Mouse (Mus musculus) neural tube, embryonic 11.5 days (tissue): Measurements from ENCODE around the gene Slc37a4. TPM values are rescaled to one million over a fixed set of nuclear protein-coding genes. Genes with fewer than 3 reads are reported as not detected.

Experiments
- ATAC-seq: fragments of 200-750 bp; cut with Nextera tagmentation; 2 replicates; pipeline ENCODE4 v1.8.0; 2017; ENCODE audit warnings: moderate number of reproducible peaks, mild to moderate bottlenecking, moderate TSS enrichment, moderate library complexity; ENCODE audit not compliant: insufficient read depth, low FRiP score, low TSS enrichment
- DNase-seq: peaks from one replicate; pipeline ENCODE4 v3.0.0-alpha.2; 2015; ENCODE audit warnings: low spot score
- H3K27ac ChIP-seq: fragments of 300-500 bp; sonication (generic); 2 replicates; pipeline ENCODE4 v1.5.1; 2014; ENCODE audit warnings: low read depth, mild to moderate bottlenecking, low read length
- H3K27me3 ChIP-seq: fragments of 300-500 bp; sonication (generic); 2 replicates; pipeline ENCODE4 v1.6.1; 2014; ENCODE audit warnings: mild to moderate bottlenecking, low read length, mixed read lengths; ENCODE audit not compliant: control insufficient read depth, insufficient read depth
- H3K36me3 ChIP-seq: fragments of 300-500 bp; sonication (generic); 2 replicates; pipeline ENCODE4 v1.6.1; 2014; ENCODE audit warnings: mild to moderate bottlenecking, low read length, moderate library complexity, mixed read lengths; ENCODE audit not compliant: control insufficient read depth, insufficient read depth
- H3K4me1 ChIP-seq: fragments of 300-500 bp; sonication (generic); 2 replicates; pipeline ENCODE4 v1.6.1; 2014; ENCODE audit warnings: low read length, mixed read lengths; ENCODE audit not compliant: control insufficient read depth, insufficient read depth
- H3K4me2 ChIP-seq: fragments of 300-500 bp; sonication (generic); 2 replicates; pipeline ENCODE4 v1.6.1; 2014; ENCODE audit warnings: low read depth, mild to moderate bottlenecking, moderate library complexity
- H3K4me3 ChIP-seq: fragments of 300-500 bp; sonication (generic); 2 replicates; pipeline ENCODE4 v1.5.1; 2014; ENCODE audit warnings: low read depth, low read length
- H3K9ac ChIP-seq: fragments of 300-500 bp; sonication (generic); 2 replicates; pipeline ENCODE4 v1.6.1; 2014; ENCODE audit warnings: mild to moderate bottlenecking, low read length
- H3K9me3 ChIP-seq: fragments of 300-500 bp; sonication (generic); 2 replicates; pipeline ENCODE4 v1.6.1; 2016; ENCODE audit warnings: low read length; ENCODE audit not compliant: control insufficient read depth
- WGBS: fragments of 180-500 bp; shearing (Covaris S2); extraction: QIAGEN DNeasy Blood & Tissue Kit; methylation state at CpG from one replicate; pipeline ENCODE4 v1.1.7; 2014; 5-methylcytosine and 5-hydroxymethylcytosine counted together
- polyA plus RNA-seq: library from polyadenylated mRNA; unstranded; fragments of >200 nt; fragmentation: Nextera tagmentation; extraction: Ambion mirVana; gene quantifications from 2 replicates; pipeline ENCODE4 v1.2.1, GENCODE M21; 2014

Slc37a4 gene
- polyA plus RNA-seq, 1 experiment from 2014 or later: 31.8 TPM

GRCm38 (mm10) chr9:44379862-44380261 is 16.8 kb upstream of the Slc37a4 start:
- H3K36me3 ChIP-seq: peaks cover 28% of the 10 kb centered on the region
- ATAC-seq: peak; percentile 31
- peaks cover 12% of the 10 kb centered on the region for H3K4me1 ChIP-seq
- peak overlapping the region; percentile 69 for H3K4me3 ChIP-seq
- H3K9me3 ChIP-seq: no peaks in the 10 kb centered on the region
- H3K27ac ChIP-seq: peak overlapping the region; percentile 58
- no peaks in the 10 kb centered on the region for H3K27me3 ChIP-seq
- peak overlapping the region; percentile 85 for H3K9ac ChIP-seq
- peak overlapping the region; percentile 89 for H3K4me2 ChIP-seq
- DNase-seq: no peak
- WGBS: 11% methylated on average over 15 of the region's 15 CpGs

DNA sequence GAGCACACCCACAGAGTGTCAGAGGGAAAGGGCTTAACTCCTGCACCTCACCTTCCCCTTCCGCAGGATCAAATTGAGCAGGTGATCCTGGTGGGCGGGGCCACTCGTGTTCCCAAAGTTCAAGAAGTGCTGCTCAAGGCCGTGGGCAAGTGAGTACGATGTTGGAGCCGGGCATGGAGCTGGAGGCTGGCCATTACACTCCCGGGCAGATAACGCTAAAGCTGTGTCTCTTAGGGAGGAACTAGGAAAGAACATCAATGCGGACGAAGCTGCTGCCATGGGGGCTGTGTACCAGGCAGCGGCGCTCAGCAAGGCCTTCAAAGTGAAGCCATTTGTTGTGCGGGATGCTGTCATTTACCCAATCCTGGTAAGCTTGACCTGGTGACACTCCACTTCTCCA is 12.1 kb upstream of the Slc37a4 start:
- ATAC-seq (no peak), DNase-seq (no peak)
- H3K27ac ChIP-seq: no peak overlapping the region
- H3K4me1 ChIP-seq: peaks cover 9% of the 10 kb centered on the region
- no peak overlapping the region for H3K9ac ChIP-seq
- H3K36me3 ChIP-seq: peaks cover 49% of the 10 kb centered on the region
- no peaks in the 10 kb centered on the region for H3K27me3 ChIP-seq
- H3K4me2 ChIP-seq: no peak overlapping the region
- WGBS: 92% methylated on average over 13 of the region's 13 CpGs
- H3K9me3 ChIP-seq: no peaks in the 10 kb centered on the region
- no peak overlapping the region for H3K4me3 ChIP-seq

DNA sequence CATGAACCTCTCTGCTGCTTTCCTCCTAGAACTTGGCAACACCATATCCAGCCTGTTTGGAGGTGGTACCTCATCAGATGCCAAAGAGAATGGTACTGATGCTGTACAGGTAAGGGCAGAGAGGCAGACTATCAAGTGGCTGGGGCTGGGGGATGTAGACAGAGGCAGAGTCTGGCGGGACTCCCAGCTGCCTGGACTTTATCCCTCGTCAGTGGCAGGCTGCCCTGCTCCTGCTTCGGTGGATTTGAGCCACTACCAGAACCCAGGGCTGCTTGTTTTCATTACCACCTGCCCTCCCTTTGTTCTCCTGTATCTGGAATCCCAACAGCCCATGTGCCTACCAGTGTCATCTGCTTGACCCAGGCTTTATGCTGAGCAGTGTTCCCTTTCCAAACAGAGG is 9.4 kb upstream of the Slc37a4 start:
- ATAC-seq: no peak
- no peak overlapping the region for H3K27ac ChIP-seq
- no peaks in the 10 kb centered on the region for H3K4me1 ChIP-seq
- no peaks in the 10 kb centered on the region for H3K27me3 ChIP-seq
- H3K9ac ChIP-seq: no peak overlapping the region
- H3K4me3 ChIP-seq: no peak overlapping the region
- no peak for DNase-seq
- no peaks in the 10 kb centered on the region for H3K9me3 ChIP-seq
- WGBS: 89% methylated on average over 3 of the region's 3 CpGs
- no peak overlapping the region for H3K4me2 ChIP-seq
- H3K36me3 ChIP-seq: peaks cover 46% of the 10 kb centered on the region

- Histone ChIP-seq H3K4me2 (no peak overlapping the region), H3K9me3 (no peaks in the 10 kb centered on the region), H3K4me3 (no peak overlapping the region), H3K27ac (no peak overlapping the region), H3K4me1 (no peaks in the 10 kb centered on the region), H3K27me3 (no peaks in the 10 kb centered on the region), H3K36me3 (peaks cover 32% of the 10 kb centered on the region), H3K9ac (no peak overlapping the region)
- DNase-seq (peak; percentile 45), ATAC-seq (no peak)
- 66% methylated on average over 8 of the region's 8 CpGs for WGBS
Observed at GRCm38 (mm10) chr9:44389273-44389672, 7.4 kb upstream of the Slc37a4 start.

DNA sequence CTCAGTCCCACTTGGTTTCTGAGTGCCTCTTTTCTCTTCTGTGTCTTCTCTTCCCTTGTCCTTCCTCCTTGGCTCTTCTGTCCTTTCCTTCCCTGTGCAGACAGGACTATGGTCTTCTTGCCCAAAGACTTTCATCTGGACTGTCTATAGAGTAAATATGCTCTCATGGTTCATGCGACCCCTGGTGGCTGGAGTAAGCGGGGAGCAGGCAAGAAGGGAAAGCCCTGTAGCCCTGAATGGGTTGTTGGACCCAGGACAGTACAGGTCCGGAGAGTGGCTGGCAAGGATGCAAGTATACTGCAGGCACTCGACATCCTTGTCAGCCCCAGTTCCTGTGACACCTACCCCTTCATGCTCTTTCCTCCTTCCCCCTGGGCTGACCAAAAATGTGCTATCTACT is 5.2 kb upstream of the Slc37a4 start:
- Histone ChIP-seq H3K9ac (no peak overlapping the region), H3K4me2 (no peak overlapping the region), H3K4me3 (no peak overlapping the region), H3K27ac (no peak overlapping the region), H3K4me1 (no peaks in the 10 kb centered on the region), H3K9me3 (no peaks in the 10 kb centered on the region), H3K27me3 (no peaks in the 10 kb centered on the region), H3K36me3 (peaks cover 18% of the 10 kb centered on the region)
- ATAC-seq: 0 out of 2 replicates have a peak, but pooled peaks have one; percentile 48
- WGBS: 45% methylated on average over 4 of the region's 4 CpGs
- peak; percentile 75 for DNase-seq

GRCm38 (mm10) chr9:44398087-44398486 is 1.4 kb downstream of the Slc37a4 start:
- H3K9ac ChIP-seq: peak overlapping the region; percentile 36
- H3K27me3 ChIP-seq: no peaks in the 10 kb centered on the region
- peak overlapping the region; percentile 62 for H3K4me3 ChIP-seq
- 3% methylated on average over 4 of the region's 4 CpGs for whole genome bisulfite sequencing
- no peak for ATAC-seq
- DNase-seq: no peak
- H3K36me3 ChIP-seq: peaks cover 12% of the 10 kb centered on the region
- peaks cover 7% of the 10 kb centered on the region; the same call in 1 of the 2 replicates for H3K4me1 ChIP-seq
- peak overlapping the region; percentile 96 for H3K4me2 ChIP-seq
- H3K27ac ChIP-seq: peak overlapping the region; percentile 70; the same call in 1 of the 2 replicates
- no peaks in the 10 kb centered on the region for H3K9me3 ChIP-seq

DNA sequence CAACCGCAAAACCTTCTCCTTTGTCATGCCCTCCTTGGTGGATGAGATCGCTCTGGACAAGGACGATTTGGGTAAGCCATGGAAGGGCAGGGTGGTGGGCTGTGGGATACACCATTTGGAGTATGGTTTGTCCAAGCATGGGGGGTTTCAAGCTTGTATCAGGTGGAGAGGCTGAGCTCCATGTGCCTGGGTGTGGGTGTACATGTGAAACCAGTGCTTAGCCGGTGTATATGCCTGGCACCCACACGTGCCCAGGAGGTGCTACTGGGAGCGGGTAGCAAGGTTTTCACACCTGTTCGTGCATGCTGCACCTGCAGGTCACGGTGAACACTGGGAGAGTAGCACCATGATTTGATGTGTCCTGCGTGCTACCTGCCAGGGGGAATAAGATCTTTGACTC is 1.9 kb downstream of the Slc37a4 start:
- Histone ChIP-seq H3K27me3 (no peaks in the 10 kb centered on the region), H3K36me3 (peaks cover 14% of the 10 kb centered on the region), H3K27ac (no peak overlapping the region)

DNA sequence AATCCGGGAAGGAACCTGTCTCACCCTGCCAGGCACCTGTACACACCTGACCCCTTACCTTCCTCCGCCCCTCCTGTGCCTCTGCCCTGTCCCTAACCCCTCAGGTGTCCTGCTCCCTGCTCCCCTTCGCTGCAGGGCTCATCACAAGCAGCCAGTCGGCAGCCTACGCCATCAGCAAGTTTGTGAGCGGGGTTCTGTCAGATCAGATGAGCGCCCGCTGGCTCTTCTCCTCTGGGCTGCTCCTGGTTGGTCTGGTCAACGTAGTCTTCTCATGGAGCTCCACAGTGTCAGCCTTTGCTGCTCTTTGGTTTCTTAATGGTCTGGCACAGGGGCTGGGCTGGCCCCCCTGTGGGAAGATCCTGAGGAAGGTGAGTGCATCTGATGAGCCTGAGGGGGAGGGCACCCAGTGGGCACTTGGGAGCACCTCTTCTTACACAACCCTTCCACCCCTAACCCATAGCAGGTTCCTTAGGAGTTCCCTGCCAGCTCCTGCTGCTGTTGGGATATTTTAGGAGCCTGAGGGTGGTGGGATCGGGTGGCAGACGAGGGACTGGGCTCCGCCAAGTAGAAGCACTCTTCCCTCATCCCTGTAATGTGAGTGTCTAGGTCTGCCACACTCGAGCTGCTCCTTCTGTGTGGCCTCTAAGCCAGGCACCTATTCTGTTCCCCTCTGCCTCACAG is 2.6 kb downstream of the Slc37a4 start:
- WGBS: 83% methylated on average over 13 of the region's 13 CpGs
- ATAC-seq (no peak), DNase-seq (no peak)
- Histone ChIP-seq H3K4me3 (no peak overlapping the region), H3K27me3 (no peaks in the 10 kb centered on the region), H3K9me3 (no peaks in the 10 kb centered on the region), H3K27ac (no peak overlapping the region), H3K9ac (no peak overlapping the region), H3K4me2 (peak overlapping the region; percentile 15; the same call in 1 of the 2 replicates), H3K4me1 (peaks cover 7% of the 10 kb centered on the region; the same call in 1 of the 2 replicates), H3K36me3 (peaks cover 19% of the 10 kb centered on the region)

More for the DNA sequence above, 1.9 kb downstream of the Slc37a4 start:
- DNase-seq (no peak), ATAC-seq (no peak)
- H3K4me2 ChIP-seq: peak overlapping the region; percentile 96
- 81% methylated on average over 9 of the region's 9 CpGs for WGBS
- peak overlapping the region; percentile 36; the same call in 1 of the 2 replicates for H3K9ac ChIP-seq
- H3K9me3 ChIP-seq: no peaks in the 10 kb centered on the region
- H3K4me3 ChIP-seq: peak overlapping the region; percentile 62; the same call in 1 of the 2 replicates
- peaks cover 7% of the 10 kb centered on the region; the same call in 1 of the 2 replicates for H3K4me1 ChIP-seq

GRCm38 (mm10) chr9:44399795-44400114 is 3.1 kb downstream of the Slc37a4 start:
- no peak for DNase-seq
- Histone ChIP-seq H3K9ac (no peak overlapping the region), H3K4me2 (no peak overlapping the region), H3K9me3 (no peaks in the 10 kb centered on the region), H3K4me3 (no peak overlapping the region), H3K4me1 (peaks cover 7% of the 10 kb centered on the region; the same call in 1 of the 2 replicates), H3K27me3 (no peaks in the 10 kb centered on the region), H3K36me3 (peaks cover 19% of the 10 kb centered on the region), H3K27ac (no peak overlapping the region)
- no peak for ATAC-seq
- 93% methylated on average over 6 of the region's 6 CpGs for WGBS
